Mouse (Mus musculus) embryonic facial prominence, embryonic 10.5 days (tissue): Measurements from ENCODE around the gene Marveld3. TPM values are rescaled to one million over a fixed set of nuclear protein-coding genes. Genes with fewer than 3 reads are reported as not detected.

ENCODE experiments used
- DNase-seq: peaks from one replicate; pipeline ENCODE4 v3.0.0-alpha.2; 2017; ENCODE audit warnings: low spot score
- H3K27ac ChIP-seq: fragments of 300-500 bp; sonication (generic); replicated peaks from 2 replicates; pipeline ENCODE4 v1.5.1; 2016; ENCODE audit warnings: mild to moderate bottlenecking
- H3K27me3 ChIP-seq: fragments of 300-500 bp; sonication (generic); replicated peaks from 2 replicates; pipeline ENCODE4 v1.6.1; 2016; ENCODE audit warnings: low read depth, mild to moderate bottlenecking; ENCODE audit not compliant: poor library complexity, severe bottlenecking
- H3K36me3 ChIP-seq: fragments of 300-500 bp; sonication (generic); replicated peaks from 2 replicates; pipeline ENCODE4 v1.6.1; 2016; ENCODE audit warnings: mild to moderate bottlenecking, moderate library complexity
- H3K4me1 ChIP-seq: fragments of 300-500 bp; sonication (generic); 2 replicates; pipeline ENCODE4 v1.6.1; 2016
- H3K4me3 ChIP-seq: fragments of 300-500 bp; sonication (generic); 2 replicates; pipeline ENCODE4 v1.5.1; 2016; ENCODE audit warnings: mild to moderate bottlenecking, moderate library complexity
- H3K9me3 ChIP-seq: fragments of 300-500 bp; sonication (generic); 2 replicates; pipeline ENCODE4 v1.6.1; 2016; ENCODE audit warnings: mild to moderate bottlenecking
- WGBS: fragments of 180-500 bp; shearing (Covaris S2); methylation state at CpG from one replicate; pipeline ENCODE4 v1.1.7; 2016; 5-methylcytosine and 5-hydroxymethylcytosine counted together
- polyA plus RNA-seq: library from polyadenylated mRNA; unstranded; fragments of >200 nt; fragmentation: Nextera tagmentation; extraction: Ambion mirVana; gene quantifications from 2 replicates; pipeline ENCODE4 v1.2.1, GENCODE M21; 2016

Marveld3 gene
- polyA plus RNA-seq, 1 experiment from 2014 or later, result 1.4 TPM

DNA sequence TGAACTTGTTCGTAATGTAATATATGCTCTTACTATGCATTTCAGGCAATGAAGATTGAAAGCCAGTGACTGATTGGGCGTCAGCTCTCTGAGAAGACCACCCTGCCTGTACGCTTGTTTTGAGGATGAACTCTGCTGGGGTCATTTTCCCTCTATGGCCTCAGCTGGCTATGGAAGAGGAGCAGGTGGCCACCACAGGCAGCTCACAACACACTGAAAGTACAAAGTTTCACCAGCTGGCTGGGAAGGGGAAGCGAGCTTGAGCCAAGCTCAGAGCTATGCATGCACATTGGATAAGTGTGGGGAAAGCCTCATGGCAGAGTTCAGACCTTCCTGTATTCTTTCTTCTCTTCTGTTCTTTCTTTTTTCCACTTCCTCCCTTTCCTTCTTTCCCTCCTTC is 2.9 kb downstream of the Marveld3 start:
- no peak overlapping the region for H3K27ac ChIP-seq
- peaks cover 38% of the 10 kb centered on the region for H3K4me1 ChIP-seq
- H3K4me3 ChIP-seq, result no peak overlapping the region
- H3K27me3 ChIP-seq, result peaks cover 58% of the 10 kb centered on the region
- H3K36me3 ChIP-seq, result no peaks in the 10 kb centered on the region
- no peak for DNase-seq
- H3K9me3 ChIP-seq, result no peaks in the 10 kb centered on the region
- WGBS, result 82% methylated on average over 4 of the region's 4 CpGs

- Histone ChIP-seq H3K4me1 (peaks cover 39% of the 10 kb centered on the region), H3K27me3 (peaks cover 51% of the 10 kb centered on the region), H3K36me3 (no peaks in the 10 kb centered on the region), H3K4me3 (no peak overlapping the region), H3K27ac (no peak overlapping the region; the same call in 1 of the 2 replicates), H3K9me3 (no peaks in the 10 kb centered on the region)
- 27% methylated on average over 12 of the region's 12 CpGs for WGBS
- no peak for DNase-seq
Observed at GRCm38 (mm10) chr8:109958036-109958655, 3.9 kb downstream of the Marveld3 start.

DNA sequence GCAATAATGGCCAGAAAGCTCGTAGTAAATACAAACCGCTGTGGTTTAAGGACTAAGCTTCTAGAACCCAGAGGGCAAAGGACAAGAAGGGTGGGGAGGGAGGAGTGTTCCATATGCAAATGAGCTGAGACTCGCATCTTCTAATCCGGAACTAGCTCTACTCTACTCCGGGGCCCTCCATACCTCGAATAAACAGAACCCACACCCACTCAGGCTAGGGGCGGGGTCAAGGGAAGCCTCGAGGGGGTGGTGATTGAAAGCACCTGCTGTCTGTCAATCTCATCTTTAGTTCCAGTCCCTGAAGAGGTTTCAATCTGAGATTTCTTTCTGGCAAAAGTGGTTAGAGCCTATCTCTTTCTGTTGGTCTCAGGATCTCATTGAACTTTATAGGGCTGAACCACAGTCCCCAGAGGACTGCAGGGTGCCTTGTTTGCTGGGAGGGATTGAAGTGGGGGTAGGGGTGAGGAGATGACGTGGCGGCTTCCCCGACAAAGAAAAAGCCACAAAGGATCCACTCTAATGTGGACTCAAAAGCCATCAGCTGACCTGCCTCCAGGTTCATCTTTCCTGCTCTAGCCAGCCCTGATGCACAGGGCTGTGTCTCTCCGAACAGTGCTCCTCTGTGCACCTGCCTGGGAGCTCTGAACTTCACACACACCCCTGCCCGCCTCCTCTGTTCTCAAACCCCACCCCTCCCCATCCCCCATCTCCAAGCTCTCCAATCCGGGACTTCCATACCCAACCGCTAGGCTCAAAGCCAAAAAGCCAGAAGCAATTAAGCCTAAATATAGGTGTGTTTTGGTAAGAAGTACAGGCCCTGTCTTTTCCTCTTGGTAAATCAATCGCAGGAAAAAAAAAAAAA is 4.6 kb downstream of the Marveld3 start:
- H3K9me3 ChIP-seq, result no peaks in the 10 kb centered on the region
- H3K27me3 ChIP-seq, result peaks cover 46% of the 10 kb centered on the region
- H3K4me3 ChIP-seq, result peak overlapping the region; percentile 37
- H3K4me1 ChIP-seq, result peaks cover 39% of the 10 kb centered on the region
- 3% methylated on average over 16 of the region's 16 CpGs for WGBS
- H3K27ac ChIP-seq, result peak overlapping the region; percentile 21; the same call in 1 of the 2 replicates
- H3K36me3 ChIP-seq, result no peaks in the 10 kb centered on the region
- DNase-seq, result peak; percentile 60

DNA sequence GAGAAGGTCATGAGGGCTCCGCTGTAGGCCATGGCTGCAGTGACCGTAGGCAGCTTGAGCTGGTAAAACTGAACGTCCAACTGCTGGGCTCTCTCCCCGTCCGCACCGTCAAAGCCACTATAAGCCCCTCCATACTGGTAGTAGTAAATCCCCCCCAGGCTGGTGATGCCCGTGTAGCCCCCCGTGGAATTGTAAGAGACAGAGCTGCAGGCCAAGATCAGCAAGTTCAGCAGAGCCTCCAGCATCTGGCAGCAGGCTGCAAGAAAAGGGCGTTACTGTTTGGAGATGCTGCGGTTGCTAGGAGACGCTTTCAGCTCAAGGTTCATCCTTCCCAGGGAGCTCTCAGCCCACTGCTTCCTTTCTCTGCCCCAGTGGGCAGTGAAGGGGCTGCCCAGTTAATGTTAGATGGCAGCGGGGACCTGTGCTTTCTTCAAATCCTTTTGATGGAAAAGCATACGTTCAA is 7.5 kb downstream of the Marveld3 start:
- Histone ChIP-seq H3K27me3 (peaks cover 27% of the 10 kb centered on the region), H3K36me3 (no peaks in the 10 kb centered on the region)
- peak; percentile 49 for DNase-seq

DNA sequence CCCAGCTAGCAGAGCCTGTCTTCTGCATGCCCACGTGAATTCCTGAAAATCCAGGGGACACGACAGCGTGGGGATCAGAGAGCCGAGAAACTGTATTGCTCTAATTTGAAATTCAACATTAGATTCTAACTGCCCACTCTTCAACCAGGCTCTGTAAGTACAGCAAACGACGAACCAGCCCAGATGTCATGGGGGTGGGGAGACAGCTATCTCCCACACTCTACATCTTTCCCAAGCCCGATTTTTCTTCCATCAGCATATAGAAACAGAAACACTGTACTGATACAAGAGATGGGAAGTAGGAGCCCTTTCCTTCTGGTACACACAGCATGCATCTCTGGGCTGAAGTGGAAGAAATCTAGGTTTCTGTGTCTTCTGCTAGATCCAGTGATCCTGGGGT is 9.8 kb downstream of the Marveld3 start:
- Histone ChIP-seq H3K9me3 (no peaks in the 10 kb centered on the region), H3K4me1 (peaks cover 31% of the 10 kb centered on the region), H3K4me3 (no peak overlapping the region), H3K36me3 (no peaks in the 10 kb centered on the region), H3K27ac (no peak overlapping the region), H3K27me3 (peaks cover 34% of the 10 kb centered on the region)
- DNase-seq, result no peak
- 83% methylated on average over 7 of the region's 7 CpGs for WGBS

More for the DNA sequence above, 7.5 kb downstream of the Marveld3 start:
- no peak overlapping the region for H3K27ac ChIP-seq
- no peaks in the 10 kb centered on the region for H3K9me3 ChIP-seq
- 49% methylated on average over 13 of the region's 13 CpGs for WGBS
- peaks cover 31% of the 10 kb centered on the region for H3K4me1 ChIP-seq
- H3K4me3 ChIP-seq, result no peak overlapping the region

GRCm38 (mm10) chr8:109948285-109948564 is 13.8 kb downstream of the Marveld3 start:
- H3K4me3 ChIP-seq, result peak overlapping the region; percentile 59
- peak overlapping the region; percentile 59 for H3K27ac ChIP-seq
- peaks cover 8% of the 10 kb centered on the region for H3K36me3 ChIP-seq
- 4% methylated on average over 19 of the region's 19 CpGs for whole genome bisulfite sequencing
- no peaks in the 10 kb centered on the region for H3K9me3 ChIP-seq
- DNase-seq, result no peak
- H3K4me1 ChIP-seq, result peaks cover 17% of the 10 kb centered on the region
- H3K27me3 ChIP-seq, result peaks cover 39% of the 10 kb centered on the region

GRCm38 (mm10) chr8:109947447-109948284 is 14.3 kb downstream of the Marveld3 start:
- DNase-seq, result peak; percentile 58
- Histone ChIP-seq H3K9me3 (no peaks in the 10 kb centered on the region), H3K36me3 (peaks cover 8% of the 10 kb centered on the region), H3K4me1 (peaks cover 17% of the 10 kb centered on the region), H3K27me3 (peaks cover 39% of the 10 kb centered on the region), H3K4me3 (peak overlapping the region; percentile 59), H3K27ac (peak overlapping the region; percentile 59)
- WGBS, result 2% methylated on average over 26 of the region's 26 CpGs

- no peak overlapping the region for H3K27ac ChIP-seq
- DNase-seq, result no peak
- peaks cover 34% of the 10 kb centered on the region for H3K27me3 ChIP-seq
- H3K9me3 ChIP-seq, result no peaks in the 10 kb centered on the region
- WGBS, result 89% methylated on average over 7 of the region's 7 CpGs
- H3K4me3 ChIP-seq, result no peak overlapping the region
- H3K36me3 ChIP-seq, result peaks cover 17% of the 10 kb centered on the region
- peaks cover 17% of the 10 kb centered on the region for H3K4me1 ChIP-seq
Observed at GRCm38 (mm10) chr8:109946272-109946671, 15.7 kb downstream of the Marveld3 start.

- no peak for DNase-seq
- WGBS, result 89% methylated on average over 7 of the region's 7 CpGs
- H3K36me3 ChIP-seq, result peaks cover 22% of the 10 kb centered on the region
- H3K4me3 ChIP-seq, result no peak overlapping the region
- peaks cover 34% of the 10 kb centered on the region for H3K27me3 ChIP-seq
- H3K9me3 ChIP-seq, result no peaks in the 10 kb centered on the region
- no peak overlapping the region for H3K27ac ChIP-seq
- peaks cover 17% of the 10 kb centered on the region for H3K4me1 ChIP-seq
Observed at GRCm38 (mm10) chr8:109945694-109946093, 16.3 kb downstream of the Marveld3 start.

DNA sequence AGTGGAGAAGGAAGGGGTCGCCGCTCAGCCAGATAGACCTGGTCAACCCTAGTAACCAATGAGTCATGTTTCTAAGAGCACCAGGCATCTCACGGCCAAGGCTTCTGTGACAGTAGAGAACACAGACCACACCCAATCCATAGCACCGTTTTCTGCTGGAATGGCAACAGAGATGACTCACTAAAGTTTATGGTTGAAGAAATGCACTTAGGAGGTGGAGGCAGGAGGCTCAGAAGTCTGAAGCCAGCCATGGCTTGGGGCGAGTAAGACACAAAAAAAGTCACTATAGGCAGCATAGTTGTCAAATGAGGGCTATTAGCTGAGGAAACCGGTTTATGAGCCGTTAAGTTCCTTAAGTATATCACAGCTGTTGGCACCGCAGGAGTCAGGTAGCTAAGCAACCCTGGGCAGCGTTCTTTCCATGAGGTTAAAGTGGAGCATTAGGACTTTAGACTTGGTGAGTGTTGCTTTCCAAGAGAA is 16.8 kb downstream of the Marveld3 start:
- WGBS, result 70% methylated on average over 9 of the region's 9 CpGs
- peaks cover 33% of the 10 kb centered on the region for H3K27me3 ChIP-seq
- H3K27ac ChIP-seq, result no peak overlapping the region
- peaks cover 17% of the 10 kb centered on the region for H3K4me1 ChIP-seq
- no peak for DNase-seq
- H3K9me3 ChIP-seq, result no peaks in the 10 kb centered on the region
- H3K4me3 ChIP-seq, result no peak overlapping the region
- peaks cover 27% of the 10 kb centered on the region for H3K36me3 ChIP-seq

DNA sequence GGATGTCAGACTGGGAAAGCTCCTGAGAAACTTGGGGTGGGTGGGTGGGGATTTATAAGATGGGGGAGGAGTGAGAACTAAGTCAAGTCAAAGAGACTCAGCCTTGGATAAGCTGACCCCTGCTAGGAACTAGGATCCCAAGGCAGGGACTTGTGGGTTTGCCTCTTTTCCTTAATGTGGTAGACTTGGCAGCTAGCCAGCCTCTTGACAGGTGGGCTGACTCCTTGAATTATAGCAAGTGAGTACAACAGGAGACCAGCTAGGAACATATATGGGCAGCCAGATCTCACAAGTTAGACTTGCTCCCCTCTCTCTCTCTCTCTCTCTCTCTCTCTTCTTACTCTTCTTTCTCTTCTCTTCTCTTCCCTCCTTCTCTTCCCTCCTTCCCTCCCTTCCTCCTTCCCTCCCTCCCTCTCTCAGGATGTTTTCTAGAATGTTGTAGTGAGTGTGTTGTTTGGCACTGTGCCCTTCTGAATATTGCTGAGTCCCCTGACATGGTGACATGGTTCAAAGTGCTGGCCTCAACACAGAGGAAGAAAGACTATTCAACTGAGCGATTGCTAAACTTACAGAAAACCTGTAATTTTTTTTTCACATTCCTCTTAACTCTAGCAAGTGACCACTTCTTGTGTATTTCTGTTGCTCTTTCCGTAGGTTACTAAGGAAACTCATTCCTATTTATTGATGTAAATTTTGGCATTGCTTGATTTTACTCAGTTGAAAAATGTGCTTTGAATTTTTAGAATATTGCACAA is 20.2 kb downstream of the Marveld3 start:
- peaks cover under 1% of the 10 kb centered on the region; the same call in 1 of the 2 replicates for H3K4me1 ChIP-seq
- peaks cover 1% of the 10 kb centered on the region; the same call in 1 of the 2 replicates for H3K27me3 ChIP-seq
- DNase-seq, result no peak
- H3K36me3 ChIP-seq, result peaks cover 60% of the 10 kb centered on the region
- H3K27ac ChIP-seq, result no peak overlapping the region
- no peak overlapping the region for H3K4me3 ChIP-seq
- WGBS, result 89% methylated on average over 2 of the region's 2 CpGs
- no peaks in the 10 kb centered on the region for H3K9me3 ChIP-seq
